ENCODE assay signal across 8 mouse cellular contexts in the genomic region with DNA sequence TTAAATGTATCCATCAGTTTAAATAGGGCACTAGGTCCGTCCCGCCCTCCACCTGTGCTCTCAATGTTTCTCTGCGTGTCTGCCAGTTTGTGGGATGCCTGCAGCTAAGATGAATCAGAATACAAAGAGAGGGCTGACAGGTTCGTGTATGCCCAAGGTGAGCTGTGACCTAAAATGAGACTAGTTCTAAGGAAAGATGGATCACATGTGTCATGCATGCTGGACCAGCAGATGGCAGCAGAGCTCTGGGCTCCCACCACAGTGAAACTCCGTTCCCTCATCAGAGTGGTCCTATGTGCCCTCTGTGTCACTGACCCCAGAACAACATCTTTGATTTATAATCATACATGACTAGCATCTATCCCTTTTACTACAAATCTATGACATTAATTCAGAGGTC.
DNase-seq lines count a peak whose midpoint lies in the region; ATAC-seq lines count a peak whose summit lies in the region.

No protein-coding gene starts in this region.

- no peak overlapping the region for H3K27ac ChIP-seq in intestine, embryonic 14.5 days (ENCODE audit: low read depth)

- peak; percentile 62 for DNase-seq in urinary bladder, postnatal 14 days (ENCODE audit: low spot score)
- no peak for DNase-seq in urinary bladder, adult 2 months (ENCODE audit: low spot score)
- peak; percentile 88 for DNase-seq in embryo, embryonic 11 days
- peak; percentile 46 to 51 for DNase-seq in gastrocnemius, postnatal 36 days
- peak; percentile 86 for DNase-seq in intestine, embryonic 14.5 days (ENCODE audit: low spot score)
- peak; percentile 80 to 84 for DNase-seq in left cerebral cortex, postnatal 10 days (ENCODE audit: extremely low spot score in 1 of 2, low spot score in 2 of 2)
- DNase-seq in right cerebral cortex, postnatal 36 days (ENCODE audit: low spot score in 2 of 2) = peak; percentile 61 to 64

- H3K27me3 ChIP-seq in intestine, embryonic 14.5 days (replicated peaks; ENCODE audit: control insufficient read depth, insufficient read depth, low read length) = no peaks in the 10 kb centered on the region
- peaks cover 9% of the 10 kb centered on the region for H3K27me3 ChIP-seq in megakaryocyte, embryonic 14.5 days (replicated peaks)

- WGBS in intestine, embryonic 14.5 days = under 1% methylated on average over 5 of the region's 5 CpGs

- no peaks in the 10 kb centered on the region for H3K9me3 ChIP-seq in intestine, embryonic 14.5 days (ENCODE audit: control insufficient read depth, low read length)
- no peaks in the 10 kb centered on the region for H3K9me3 ChIP-seq in megakaryocyte, embryonic 14.5 days

- ATAC-seq in intestine, embryonic 14.5 days (replicated peaks; ENCODE audit: low FRiP score, low TSS enrichment, low read depth) = peak; percentile 47; the same call in 1 of the 2 replicates

- H3K4me3 ChIP-seq in intestine, embryonic 14.5 days (ENCODE audit: low read depth, low read length) = peak overlapping the region; percentile 22; the same call in 1 of the 2 replicates
- peak overlapping the region; percentile 91 for H3K4me3 ChIP-seq in megakaryocyte, embryonic 14.5 days (replicated peaks)

- peaks cover 3% of the 10 kb centered on the region; the same call in 1 of the 2 replicates for H3K4me1 ChIP-seq in intestine, embryonic 14.5 days (replicated peaks; ENCODE audit: control insufficient read depth, insufficient read depth, low read length)
- peaks cover 49% of the 10 kb centered on the region for H3K4me1 ChIP-seq in megakaryocyte, embryonic 14.5 days

- no peaks in the 10 kb centered on the region for H3K36me3 ChIP-seq in intestine, embryonic 14.5 days (ENCODE audit: control insufficient read depth, insufficient read depth, low read length)
- no peaks in the 10 kb centered on the region for H3K36me3 ChIP-seq in megakaryocyte, embryonic 14.5 days (replicated peaks; ENCODE audit: low read length)

- H3K9ac ChIP-seq in intestine, embryonic 14.5 days (ENCODE audit: low read length) = no peak overlapping the region

- intact Hi-C loops in gastrocnemius, postnatal 36 days (cut with DNase I) = loop anchor here (5.0 to 10.0 kb wide), 3 partner anchors 589 to 1576 kb away; a partner anchor contains a TSS
- intact Hi-C loops in left cerebral cortex, postnatal 10 days (cut with DNase I) = loop anchor here (2.0 to 5.0 kb wide), 4 partner anchors 136 to 1148 kb away; no protein-coding TSS in a partner anchor

- peak overlapping the region; percentile 61 for H3K4me2 ChIP-seq in intestine, embryonic 14.5 days (ENCODE audit: low read length)
